Mouse (Mus musculus) hindbrain, embryonic 12.5 days (tissue): ENCODE data around the gene Nup62. TPM values are rescaled to one million over a fixed set of nuclear protein-coding genes. Genes with fewer than 3 reads are reported as not detected.

Experiments
- ATAC-seq: fragments of 200-750 bp; cut with Nextera tagmentation; 2 replicates; pipeline ENCODE4 v1.8.0; 2017; ENCODE audit warnings: moderate TSS enrichment; ENCODE audit not compliant: low FRiP score
- H3K27ac ChIP-seq: fragments of 300-500 bp; sonication (generic); 2 replicates; pipeline ENCODE4 v1.5.1; 2016; ENCODE audit warnings: mild to moderate bottlenecking
- H3K27me3 ChIP-seq: fragments of 300-500 bp; sonication (generic); 2 replicates; pipeline ENCODE4 v1.6.1; 2016; ENCODE audit warnings: mild to moderate bottlenecking
- H3K36me3 ChIP-seq: fragments of 300-500 bp; sonication (generic); 2 replicates; pipeline ENCODE4 v1.6.1; 2016; ENCODE audit warnings: mild to moderate bottlenecking
- H3K4me1 ChIP-seq: fragments of 300-500 bp; sonication (generic); 2 replicates; pipeline ENCODE4 v1.6.1; 2016
- H3K4me2 ChIP-seq: fragments of 300-500 bp; sonication (generic); replicated peaks from 2 replicates; pipeline ENCODE4 v1.6.1; 2016; ENCODE audit warnings: mild to moderate bottlenecking
- H3K4me3 ChIP-seq: fragments of 300-500 bp; sonication (generic); 2 replicates; pipeline ENCODE4 v1.5.1; 2016; ENCODE audit warnings: mild to moderate bottlenecking
- H3K9ac ChIP-seq: fragments of 300-500 bp; sonication (generic); 2 replicates; pipeline ENCODE4 v1.6.1; 2016; ENCODE audit warnings: mild to moderate bottlenecking, moderate library complexity
- H3K9me3 ChIP-seq: fragments of 300-500 bp; sonication (generic); replicated peaks from 2 replicates; pipeline ENCODE4 v1.6.1; 2016; ENCODE audit warnings: mild to moderate bottlenecking
- WGBS: fragments of 180-500 bp; shearing (Covaris S2); methylation state at CpG from one replicate; pipeline ENCODE4 v1.1.7; 2016; 5-methylcytosine and 5-hydroxymethylcytosine counted together
- polyA plus RNA-seq: library from polyadenylated mRNA; unstranded; fragments of >200 nt; fragmentation: Nextera tagmentation; extraction: Ambion mirVana; gene quantifications from 2 replicates; pipeline ENCODE4 v1.2.1, GENCODE M21; 2016

Nup62 gene
- polyA plus RNA-seq, 1 experiment from 2014 or later, result 69.8 TPM

DNA sequence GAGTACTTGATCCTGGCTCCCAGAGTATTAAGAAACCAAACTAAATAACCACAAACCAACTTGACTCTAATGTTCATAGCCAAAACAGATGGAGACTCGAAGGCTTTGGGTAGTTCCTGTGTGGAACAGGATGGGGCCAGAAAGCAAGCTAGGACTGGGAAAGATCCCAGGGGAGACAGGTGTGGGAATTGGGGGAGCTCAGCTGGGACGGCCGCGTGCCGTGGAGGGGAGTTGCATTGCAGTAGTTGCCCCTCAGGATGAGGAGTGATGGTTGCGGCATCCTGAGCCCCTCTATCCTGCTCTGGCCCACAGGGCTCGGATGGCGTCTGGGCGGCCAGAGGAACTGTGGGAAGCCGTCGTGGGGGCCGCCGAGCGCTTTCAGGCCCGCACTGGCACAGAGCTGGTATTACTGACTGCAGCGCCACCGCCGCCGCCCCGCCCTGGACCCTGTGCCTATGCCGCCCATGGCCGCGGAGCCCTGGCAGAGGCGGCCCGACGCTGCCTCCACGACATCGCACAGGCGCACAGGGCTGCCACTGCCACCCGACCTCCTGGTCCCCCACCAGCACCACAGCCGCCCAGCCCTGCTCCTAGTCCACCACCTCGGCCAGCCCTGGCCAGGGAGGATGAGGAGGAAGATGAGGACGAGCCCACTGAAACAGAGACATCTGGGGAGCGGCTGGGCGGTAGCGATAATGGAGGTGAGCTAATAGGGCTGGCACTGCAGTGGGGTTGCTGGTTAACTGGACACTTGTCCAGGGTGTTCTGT lies 36.6 kb downstream of the Nup62 start:
- H3K9ac ChIP-seq, result 0 out of 2 replicates have a peak overlapping the region, but pooled peaks have one; percentile 8
- 0 out of 2 replicates have a peak overlapping the region, but pooled peaks have one; percentile 3 for H3K4me2 ChIP-seq
- H3K4me3 ChIP-seq, result 0 out of 2 replicates have a peak overlapping the region, but pooled peaks have one; percentile 10
- no peaks in the 10 kb centered on the region for H3K9me3 ChIP-seq
- H3K27ac ChIP-seq, result no peak overlapping the region
- H3K4me1 ChIP-seq, result peaks cover 52% of the 10 kb centered on the region
- 89% methylated on average over 35 of the region's 36 CpGs for WGBS
- H3K27me3 ChIP-seq, result no peaks in the 10 kb centered on the region
- peaks cover 5% of the 10 kb centered on the region for H3K36me3 ChIP-seq
- no peak for ATAC-seq

DNA sequence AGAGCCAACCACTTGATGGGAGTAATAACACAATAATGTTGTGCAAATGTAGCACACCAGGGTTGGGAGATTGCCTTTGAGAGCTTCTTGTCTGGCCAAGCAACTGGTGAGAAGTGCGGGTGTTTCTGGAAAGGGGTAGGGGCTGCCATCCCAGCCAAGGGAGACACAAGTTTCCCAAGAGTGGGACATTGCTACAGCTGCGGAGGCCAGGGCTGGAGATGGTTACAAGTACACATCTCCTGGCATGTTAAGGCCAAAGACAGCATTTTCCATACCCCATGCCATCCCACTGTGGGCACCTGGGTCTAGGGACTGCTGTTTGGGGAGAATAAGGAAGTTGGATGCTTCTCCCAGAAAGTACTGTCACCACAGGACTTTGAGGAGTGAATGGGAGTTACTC lies 37.2 kb downstream of the Nup62 start:
- 0 out of 2 replicates have a peak overlapping the region, but pooled peaks have one; percentile 3 for H3K4me2 ChIP-seq
- ATAC-seq, result no peak
- no peaks in the 10 kb centered on the region for H3K9me3 ChIP-seq
- WGBS, result 88% methylated on average over 2 of the region's 2 CpGs
- H3K4me1 ChIP-seq, result peaks cover 50% of the 10 kb centered on the region
- H3K27me3 ChIP-seq, result no peaks in the 10 kb centered on the region
- no peak overlapping the region for H3K27ac ChIP-seq
- H3K9ac ChIP-seq, result 0 out of 2 replicates have a peak overlapping the region, but pooled peaks have one; percentile 8
- H3K36me3 ChIP-seq, result peaks cover 5% of the 10 kb centered on the region
- 0 out of 2 replicates have a peak overlapping the region, but pooled peaks have one; percentile 10 for H3K4me3 ChIP-seq

DNA sequence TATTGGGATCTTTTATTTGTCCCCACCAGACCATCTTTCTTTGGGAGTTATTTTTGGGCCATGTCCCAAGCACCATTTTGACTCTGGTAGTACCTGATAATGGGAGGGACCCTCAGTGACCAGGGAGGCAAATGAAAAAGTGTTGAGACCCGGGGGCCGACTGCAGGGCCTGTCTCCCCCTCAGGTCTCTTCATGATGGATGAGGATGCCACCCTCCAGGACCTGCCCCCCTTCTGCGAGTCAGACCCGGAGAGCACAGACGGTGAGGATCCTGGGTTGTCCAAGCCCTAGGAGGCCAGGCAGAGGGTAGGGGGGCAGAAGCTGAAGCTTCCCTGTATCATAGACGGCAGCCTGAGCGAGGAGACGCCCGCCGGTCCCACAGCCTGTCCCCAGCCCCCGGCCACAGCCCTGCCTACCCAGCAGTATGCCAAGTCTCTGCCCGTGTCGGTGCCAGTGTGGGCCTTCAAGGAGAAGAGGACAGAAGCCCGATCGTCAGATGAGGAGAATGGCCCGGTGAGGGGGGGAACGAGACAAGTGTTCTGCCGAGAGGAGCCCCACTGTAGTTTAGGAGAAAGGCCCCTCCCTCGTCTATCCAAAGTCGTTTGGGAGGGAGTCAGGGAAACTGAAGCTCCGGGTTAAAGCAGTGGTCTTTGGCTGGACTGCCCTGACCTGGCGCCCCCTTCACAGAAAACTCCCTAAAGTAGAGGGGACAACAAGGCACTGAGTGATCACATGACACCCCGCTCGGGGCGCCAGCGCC lies 37.9 kb downstream of the Nup62 start:
- H3K4me3 ChIP-seq, result peak overlapping the region; percentile 43
- peaks cover 56% of the 10 kb centered on the region for H3K4me1 ChIP-seq
- no peak for ATAC-seq
- H3K27ac ChIP-seq, result peak overlapping the region; percentile 92
- H3K9me3 ChIP-seq, result no peaks in the 10 kb centered on the region
- H3K27me3 ChIP-seq, result no peaks in the 10 kb centered on the region
- H3K9ac ChIP-seq, result peak overlapping the region; percentile 71
- H3K36me3 ChIP-seq, result peaks cover 5% of the 10 kb centered on the region
- peak overlapping the region; percentile 90 for H3K4me2 ChIP-seq
- 28% methylated on average over 26 of the region's 26 CpGs for WGBS

DNA sequence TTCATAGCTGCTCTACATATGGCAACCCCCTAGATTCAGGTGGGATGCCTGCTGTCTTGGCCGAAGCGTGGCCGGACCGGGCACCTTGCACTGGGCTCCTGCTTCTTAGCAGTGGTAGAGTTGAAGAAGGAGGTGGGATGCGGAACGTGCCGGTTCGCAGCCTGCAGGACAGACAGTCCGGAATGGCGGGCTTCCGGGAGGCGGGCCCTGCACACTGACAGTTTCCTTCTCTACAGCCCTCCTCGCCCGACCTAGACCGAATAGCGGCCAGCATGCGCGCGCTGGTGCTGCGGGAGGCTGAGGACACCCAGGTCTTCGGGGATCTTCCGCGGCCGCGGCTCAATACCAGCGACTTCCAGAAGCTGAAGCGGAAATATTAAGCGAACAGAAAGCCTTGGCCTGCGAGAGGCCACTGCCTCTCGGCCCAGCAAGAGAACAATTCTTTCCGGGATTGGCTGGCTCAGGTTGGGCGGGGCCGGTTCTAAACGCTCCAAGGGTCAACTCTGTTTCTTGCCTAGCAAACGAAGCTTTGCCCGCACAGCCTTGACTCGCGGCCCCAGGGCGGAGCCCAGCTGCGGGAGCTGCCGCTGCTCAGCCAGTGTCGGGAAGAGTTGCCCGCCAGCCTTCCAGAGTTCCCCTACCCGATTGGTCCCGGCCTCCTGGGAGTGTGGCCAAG lies 38.6 kb downstream of the Nup62 start:
- H3K4me2 ChIP-seq, result peak overlapping the region; percentile 90
- peak overlapping the region; percentile 43 for H3K4me3 ChIP-seq
- H3K9ac ChIP-seq, result peak overlapping the region; percentile 71
- H3K9me3 ChIP-seq, result no peaks in the 10 kb centered on the region
- H3K27ac ChIP-seq, result peak overlapping the region; percentile 92
- peaks cover 5% of the 10 kb centered on the region for H3K36me3 ChIP-seq
- peaks cover 56% of the 10 kb centered on the region for H3K4me1 ChIP-seq
- no peaks in the 10 kb centered on the region for H3K27me3 ChIP-seq
- WGBS, result 1% methylated on average over 45 of the region's 45 CpGs
- ATAC-seq, result peak; percentile 14

DNA sequence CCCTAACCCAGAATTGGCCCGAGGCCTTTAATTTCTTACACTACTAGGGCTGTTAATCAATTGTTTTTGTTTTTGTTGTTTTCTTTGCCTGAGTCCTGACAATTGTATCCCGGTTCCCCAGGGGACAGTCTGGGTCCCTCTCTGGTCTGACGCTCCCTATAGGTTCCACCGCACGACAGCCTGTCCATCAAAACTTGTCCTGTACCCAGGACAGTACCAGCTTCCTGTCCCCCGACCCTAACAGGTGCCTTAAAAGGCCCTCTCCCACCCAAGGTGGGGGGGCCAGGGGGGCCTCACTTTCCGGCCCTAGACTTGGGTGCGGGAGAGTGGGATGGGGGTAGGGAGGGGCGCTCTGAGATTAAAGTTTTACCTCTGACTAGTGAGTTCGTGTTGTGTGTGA lies 39.1 kb downstream of the Nup62 start:
- H3K27me3 ChIP-seq, result no peaks in the 10 kb centered on the region
- H3K4me3 ChIP-seq, result peak overlapping the region; percentile 43
- peak overlapping the region; percentile 71 for H3K9ac ChIP-seq
- H3K4me2 ChIP-seq, result peak overlapping the region; percentile 90
- peaks cover 10% of the 10 kb centered on the region for H3K36me3 ChIP-seq
- 41% methylated on average over 10 of the region's 10 CpGs for WGBS
- H3K27ac ChIP-seq, result peak overlapping the region; percentile 92
- H3K9me3 ChIP-seq, result no peaks in the 10 kb centered on the region
- H3K4me1 ChIP-seq, result peaks cover 56% of the 10 kb centered on the region
- ATAC-seq, result no peak

DNA sequence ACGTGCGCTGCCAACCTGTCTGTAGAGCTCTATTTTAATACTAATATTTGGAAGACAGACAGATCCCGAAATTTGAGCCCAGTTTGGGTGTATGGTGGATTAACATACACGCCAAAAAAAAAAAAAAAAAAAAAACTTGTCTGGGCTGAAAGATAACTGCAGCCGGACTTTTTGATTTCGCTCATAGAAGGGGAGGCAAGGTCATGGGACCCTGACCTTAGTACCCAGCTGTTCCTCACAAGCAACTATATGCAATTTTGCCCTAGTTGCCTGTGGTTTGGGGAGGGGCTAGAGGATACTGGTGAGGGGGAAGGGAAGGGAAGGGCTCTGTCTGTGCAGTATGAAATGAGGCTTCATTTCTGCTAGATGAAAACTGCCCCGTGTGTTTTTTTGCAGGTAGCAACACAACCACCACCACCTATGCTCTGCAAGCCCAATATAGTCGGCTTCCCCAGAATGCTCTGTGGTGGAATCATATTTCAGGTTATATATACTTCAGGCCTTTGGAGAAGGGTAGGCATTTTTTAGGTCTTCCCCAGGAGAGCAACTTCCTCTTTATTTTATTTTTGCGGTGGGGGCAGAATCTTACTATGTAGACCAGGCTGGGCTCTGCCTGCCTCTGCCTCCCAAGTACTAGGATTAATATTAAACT lies 40.5 kb downstream of the Nup62 start:
- Histone ChIP-seq H3K4me2 (peak overlapping the region; percentile 93), H3K4me1 (peaks cover 52% of the 10 kb centered on the region), H3K9ac (peak overlapping the region; percentile 92; the same call in 1 of the 2 replicates), H3K4me3 (peak overlapping the region; percentile 68), H3K9me3 (no peaks in the 10 kb centered on the region), H3K27me3 (no peaks in the 10 kb centered on the region), H3K36me3 (peaks cover 13% of the 10 kb centered on the region), H3K27ac (peak overlapping the region; percentile 92)
- 64% methylated on average over 9 of the region's 9 CpGs for WGBS
- ATAC-seq, result no peak

DNA sequence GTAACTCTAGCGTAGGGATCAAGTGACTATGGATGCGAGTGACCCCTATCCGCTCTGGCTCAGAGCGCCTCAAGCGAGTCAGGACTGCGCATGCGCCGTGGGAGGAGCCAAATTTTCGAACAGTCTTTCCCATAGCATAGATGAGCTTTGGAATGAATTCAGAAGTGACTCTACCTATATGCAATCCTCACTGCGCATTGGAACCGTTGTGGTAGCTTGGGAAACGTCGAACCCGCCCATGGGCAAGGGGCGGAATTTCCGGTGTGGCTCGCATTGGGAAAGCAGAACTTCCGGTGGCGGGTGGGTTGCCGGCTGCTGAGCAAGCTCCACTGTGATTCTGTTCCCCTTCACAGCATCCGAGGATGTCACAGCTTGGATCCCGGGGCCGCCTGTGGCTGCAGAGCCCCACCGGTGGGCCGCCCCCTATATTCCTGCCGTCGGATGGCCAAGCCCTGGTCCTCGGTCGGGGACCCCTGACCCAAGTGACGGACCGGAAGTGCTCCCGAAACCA lies 41.2 kb downstream of the Nup62 start, which contains the start of gene Pnkp:
Gene Pnkp (plus strand): TSS at position 98 of the 511 bp plus-strand sequence.
- H3K9me3 ChIP-seq, result no peaks in the 10 kb centered on the region
- under 1% methylated on average over 32 of the region's 32 CpGs for WGBS
- H3K4me3 ChIP-seq, result peak within 1 kb of the TSS; percentile 68
- H3K27ac ChIP-seq, result peak within 1 kb of the TSS; percentile 92
- H3K4me2 ChIP-seq, result peak within 1 kb of the TSS; percentile 93
- H3K9ac ChIP-seq, result peak within 1 kb of the TSS; percentile 92
- H3K27me3 ChIP-seq, result no peaks in the 10 kb centered on the region
- peak; percentile 38 for ATAC-seq
- peaks cover 52% of the 10 kb centered on the region for H3K4me1 ChIP-seq
- H3K36me3 ChIP-seq, result peaks cover 20% of the 10 kb centered on the region

DNA sequence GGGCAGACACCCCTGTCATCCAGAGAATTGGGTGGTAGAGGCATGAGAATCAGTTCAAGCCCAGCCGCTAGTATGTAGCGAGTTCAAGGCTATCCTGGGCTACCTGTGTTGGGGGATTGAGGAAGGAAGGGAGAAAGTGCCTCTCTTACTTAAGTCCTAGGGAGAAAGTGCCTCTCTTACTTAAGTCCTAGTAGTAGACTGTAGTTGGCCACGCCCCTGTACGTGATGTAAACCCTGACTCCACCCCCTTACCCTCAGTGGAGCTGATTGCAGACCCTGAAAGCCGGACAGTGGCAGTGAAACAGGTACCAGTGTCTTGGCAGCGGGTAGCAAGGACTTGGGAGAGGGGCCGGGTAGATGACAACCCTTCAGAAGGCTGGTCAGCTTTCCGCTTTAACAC lies 42.0 kb downstream of the Nup62 start:
- peaks cover 24% of the 10 kb centered on the region for H3K36me3 ChIP-seq
- no peaks in the 10 kb centered on the region for H3K27me3 ChIP-seq
- 30% methylated on average over 8 of the region's 8 CpGs for WGBS
- ATAC-seq, result no peak
- H3K4me1 ChIP-seq, result peaks cover 48% of the 10 kb centered on the region
- peak overlapping the region; percentile 68 for H3K4me3 ChIP-seq
- H3K9me3 ChIP-seq, result no peaks in the 10 kb centered on the region
- H3K27ac ChIP-seq, result peak overlapping the region; percentile 92
- peak overlapping the region; percentile 93 for H3K4me2 ChIP-seq
- H3K9ac ChIP-seq, result peak overlapping the region; percentile 92

DNA sequence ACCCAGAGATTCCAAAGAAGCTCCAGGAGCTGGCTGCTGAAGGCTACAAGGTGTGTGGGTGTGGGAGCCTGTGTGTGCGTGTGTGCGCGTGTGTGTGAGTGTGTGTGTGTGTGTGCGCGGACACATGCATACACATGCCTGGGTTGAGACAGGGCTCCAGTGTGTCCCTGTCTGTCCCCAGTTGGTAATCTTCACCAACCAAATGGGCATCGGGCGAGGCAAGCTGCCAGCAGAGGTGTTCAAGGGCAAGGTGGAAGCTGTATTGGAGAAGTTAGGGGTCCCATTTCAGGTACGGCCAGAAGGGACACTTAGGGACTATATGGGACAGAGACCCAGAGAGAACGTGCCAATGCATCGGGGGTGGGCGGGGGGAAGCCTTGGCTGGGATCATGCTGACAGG lies 44.0 kb downstream of the Nup62 start:
- H3K36me3 ChIP-seq, result peaks cover 43% of the 10 kb centered on the region
- no peaks in the 10 kb centered on the region for H3K9me3 ChIP-seq
- H3K4me1 ChIP-seq, result peaks cover 34% of the 10 kb centered on the region
- no peak overlapping the region for H3K9ac ChIP-seq
- WGBS, result 92% methylated on average over 11 of the region's 11 CpGs
- no peaks in the 10 kb centered on the region for H3K27me3 ChIP-seq
- H3K4me2 ChIP-seq, result no peak overlapping the region
- no peak for ATAC-seq
- 0 out of 2 replicates have a peak overlapping the region, but pooled peaks have one; percentile 2 for H3K4me3 ChIP-seq
- no peak overlapping the region for H3K27ac ChIP-seq

DNA sequence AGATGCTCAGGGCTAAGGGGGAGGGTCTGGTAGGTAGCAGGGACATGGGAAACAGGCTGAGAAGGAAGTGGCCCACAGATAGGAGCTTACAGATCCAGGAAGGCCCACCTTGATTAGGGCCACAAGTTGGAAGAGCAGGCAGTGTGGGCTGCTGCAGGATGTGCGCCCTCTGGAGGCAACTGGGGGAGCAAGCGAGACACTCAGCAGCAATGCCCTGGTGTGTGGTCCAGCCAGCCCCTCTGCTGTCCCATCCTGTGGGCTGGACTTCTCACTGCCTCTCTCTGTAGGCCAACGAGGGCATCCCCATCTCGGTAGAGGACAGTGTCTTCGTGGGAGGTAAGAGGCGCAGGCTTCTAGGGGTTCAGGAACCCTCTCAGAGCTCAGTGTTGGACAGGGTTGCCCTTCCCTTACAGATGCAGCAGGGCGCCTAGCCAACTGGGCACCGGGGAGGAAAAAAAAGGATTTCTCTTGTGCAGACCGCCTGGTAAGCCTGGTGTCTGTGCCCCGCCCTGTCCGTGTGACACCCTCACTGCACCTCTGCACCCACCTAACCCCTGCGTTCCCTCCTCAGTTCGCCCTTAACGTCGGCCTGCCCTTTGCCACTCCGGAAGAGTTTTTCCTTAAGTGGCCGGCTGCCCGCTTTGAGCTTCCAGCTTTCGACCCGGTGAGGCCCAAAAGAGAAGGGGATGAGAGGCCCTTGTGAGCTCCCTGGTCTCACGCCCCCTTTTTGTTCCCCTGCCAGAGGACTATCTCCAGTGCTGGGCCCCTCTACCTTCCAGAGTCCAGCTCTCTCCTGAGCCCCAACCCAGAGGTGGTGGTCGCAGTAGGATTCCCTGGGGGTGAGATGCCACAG lies 44.9 kb downstream of the Nup62 start:
- peaks cover 38% of the 10 kb centered on the region for H3K4me1 ChIP-seq
- 0 out of 2 replicates have a peak, but pooled peaks have one; percentile 21 for ATAC-seq
- no peaks in the 10 kb centered on the region for H3K9me3 ChIP-seq
- H3K27me3 ChIP-seq, result no peaks in the 10 kb centered on the region
- 57% methylated on average over 22 of the region's 22 CpGs for WGBS
- H3K4me2 ChIP-seq, result no peak overlapping the region; the same call in 1 of the 2 replicates
- peak overlapping the region; percentile 44 for H3K27ac ChIP-seq
- H3K4me3 ChIP-seq, result peak overlapping the region; percentile 2
- H3K36me3 ChIP-seq, result peaks cover 52% of the 10 kb centered on the region
- no peak overlapping the region for H3K9ac ChIP-seq
